Comparison of ENCODE assay signal across 20 mouse cellular contexts in genomic region chr4:150242745-150243144, GRCm38 (mm10). TPM values are rescaled to one million over a fixed set of nuclear protein-coding genes. Genes with fewer than 3 reads are reported as not detected.
DNase-seq lines count a peak whose midpoint lies in the region; ATAC-seq and TF ChIP-seq lines count a peak whose summit lies in the region.
"Had no signal": no experiment of that assay in that cellular context is flagged by ENCODE, and none has a peak within 500 bp of the region (broad histone marks: within the 10 kb centered on the region; RNA-seq: fewer than 3 reads in every experiment).

No protein-coding gene starts in this region.

- no peaks in the 10 kb centered on the region for H3K27me3 ChIP-seq in forebrain, embryonic 11.5 days (ENCODE audit: control insufficient read depth, insufficient read depth, low read length)
- no peaks in the 10 kb centered on the region for H3K27me3 ChIP-seq in forebrain, embryonic 13.5 days
- no peaks in the 10 kb centered on the region for H3K27me3 ChIP-seq in kidney, postnatal 0 days (ENCODE audit: insufficient read depth, low read length)
- H3K27me3 ChIP-seq: lung, embryonic 15.5 days; neural tube, embryonic 13.5 days; stomach, embryonic 15.5 days had no signal

- no peak overlapping the region for H3K9ac ChIP-seq in forebrain, embryonic 11.5 days (ENCODE audit: low read length)
- H3K9ac ChIP-seq in forebrain, embryonic 13.5 days: no peak overlapping the region
- H3K9ac ChIP-seq in kidney, postnatal 0 days (ENCODE audit: low read depth, low read length): peak overlapping the region; percentile 8; the same call in 1 of the 2 replicates
- H3K9ac ChIP-seq: hindbrain, embryonic 14.5 days; lung, embryonic 15.5 days; stomach, embryonic 15.5 days had no signal

- no peak overlapping the region for H3K4me2 ChIP-seq in forebrain, embryonic 11.5 days (ENCODE audit: low read depth, low read length, severe bottlenecking)
- H3K4me2 ChIP-seq in forebrain, embryonic 13.5 days: no peak overlapping the region
- no peak overlapping the region for H3K4me2 ChIP-seq in kidney, postnatal 0 days (ENCODE audit: low read length)
- H3K4me2 ChIP-seq: hindbrain, embryonic 14.5 days; lung, embryonic 15.5 days; neural tube, embryonic 13.5 days; stomach, embryonic 15.5 days had no signal

- peaks cover 7% of the 10 kb centered on the region for H3K4me1 ChIP-seq in forebrain, embryonic 11.5 days (replicated peaks; ENCODE audit: control insufficient read depth, insufficient read depth, low read length)
- H3K4me1 ChIP-seq in forebrain, embryonic 13.5 days: peaks cover 42% of the 10 kb centered on the region
- peaks cover 16% of the 10 kb centered on the region for H3K4me1 ChIP-seq in kidney, postnatal 0 days (replicated peaks; ENCODE audit: insufficient read depth, low read length)
- H3K4me1 ChIP-seq in bone marrow, adult 2 months (ENCODE audit: control insufficient read depth, insufficient read depth, low read length): peaks cover 7% of the 10 kb centered on the region; the same call in 1 of the 2 replicates

- ATAC-seq in forebrain, embryonic 11.5 days (replicated peaks; ENCODE audit: low FRiP score): no peak
- ATAC-seq in forebrain, embryonic 13.5 days: no peak
- no peak for ATAC-seq in kidney, postnatal 0 days (replicated peaks; ENCODE audit: low FRiP score, low read depth)
- ATAC-seq: activated CD4-positive, CD25-positive, alpha-beta regulatory T cell, adult 4 months had no signal

- 86% methylated on average over 5 of the region's 5 CpGs for WGBS in forebrain, embryonic 11.5 days
- WGBS in forebrain, embryonic 13.5 days: 87% methylated on average over 5 of the region's 5 CpGs
- 76% methylated on average over 5 of the region's 5 CpGs for WGBS in kidney, postnatal 0 days
- 18% methylated on average over 5 of the region's 5 CpGs for WGBS in bone marrow, adult 2 months

- H3K9me3 ChIP-seq in forebrain, embryonic 11.5 days (ENCODE audit: control insufficient read depth, low read length): no peaks in the 10 kb centered on the region
- no peaks in the 10 kb centered on the region for H3K9me3 ChIP-seq in forebrain, embryonic 13.5 days (replicated peaks)
- H3K9me3 ChIP-seq in kidney, postnatal 0 days (replicated peaks; ENCODE audit: low read length): no peaks in the 10 kb centered on the region
- H3K9me3 ChIP-seq: lung, embryonic 15.5 days; midbrain, embryonic 10.5 days; neural tube, embryonic 13.5 days; stomach, embryonic 15.5 days had no signal

- peaks cover 27% of the 10 kb centered on the region for H3K36me3 ChIP-seq in forebrain, embryonic 11.5 days (ENCODE audit: control insufficient read depth, insufficient read depth, low read length)
- peaks cover 73% of the 10 kb centered on the region for H3K36me3 ChIP-seq in forebrain, embryonic 13.5 days (ENCODE audit: poor library complexity, severe bottlenecking)
- peaks cover 59% of the 10 kb centered on the region for H3K36me3 ChIP-seq in kidney, postnatal 0 days (ENCODE audit: insufficient read depth, low read length)

- H3K27ac ChIP-seq in forebrain, embryonic 11.5 days (ENCODE audit: low read depth, low read length): no peak overlapping the region
- H3K27ac ChIP-seq in forebrain, embryonic 13.5 days: no peak overlapping the region
- no peak overlapping the region for H3K27ac ChIP-seq in kidney, postnatal 0 days
- H3K27ac ChIP-seq in bone marrow, adult 2 months (ENCODE audit: control insufficient read depth, insufficient read depth, low read depth, low read length, poor library complexity): peak overlapping the region; percentile 71; the same call in 1 of the 2 replicates
- H3K27ac ChIP-seq: hindbrain, embryonic 14.5 days; lung, embryonic 15.5 days; midbrain, embryonic 10.5 days; neural tube, embryonic 13.5 days; stomach, embryonic 15.5 days had no signal

- TF ChIP-seq POLR2A in bone marrow, adult 2 months (IDR thresholded peaks at IDR 0.05; ENCODE audit: borderline replicate concordance, control insufficient read depth, low read depth, low read length): no peak

- no peak overlapping the region for H3K4me3 ChIP-seq in forebrain, embryonic 11.5 days (ENCODE audit: low read depth, low read length)
- no peak overlapping the region for H3K4me3 ChIP-seq in forebrain, embryonic 13.5 days
- H3K4me3 ChIP-seq in kidney, postnatal 0 days (replicated peaks; ENCODE audit: low read depth, low read length): no peak overlapping the region
- no peak overlapping the region for H3K4me3 ChIP-seq in bone marrow, adult 2 months (replicated peaks; ENCODE audit: control insufficient read depth, low read depth, low read length)
- H3K4me3 ChIP-seq: lung, embryonic 15.5 days; midbrain, embryonic 10.5 days; neural tube, embryonic 13.5 days; stomach, embryonic 15.5 days had no signal

- TF ChIP-seq CTCF in kidney, postnatal 0 days (IDR thresholded peaks at IDR 0.05; ENCODE audit: low read depth): no peak
- TF ChIP-seq CTCF in bone marrow, adult 2 months (IDR thresholded peaks at IDR 0.05; ENCODE audit: control insufficient read depth, insufficient read depth, low read length): no peak

- peak; percentile 36 for DNase-seq in forebrain, embryonic 11.5 days (ENCODE audit: low spot score)
- DNase-seq in kidney, postnatal 0 days (ENCODE audit: low spot score): no peak
- DNase-seq in kidney, postnatal 36 days: no peak
- DNase-seq in naive thymus-derived CD4-positive, alpha-beta T cell, adult 2 months (ENCODE audit: low read depth): peak; percentile 54
- no peak for DNase-seq in urinary bladder, adult 18-20 months (ENCODE audit: low spot score in 2 of 2)
- DNase-seq in thymus, postnatal 25 days: no peak
- DNase-seq: cerebellum, adult 18-20 months; gastrocnemius, postnatal 14 days; kidney, adult 18-20 months; liver; retina, postnatal 1 day; thymus, postnatal 14 days had no signal

RNA-seq across cellular contexts. Expression of gene Eno1, which starts 6.2 kb away (rescaled TPM):
- polyA plus RNA-seq in forebrain, embryonic 11.5 days (2014; fragmentation: Nextera tagmentation; extraction: Ambion mirVana): 1,858 and 1,977 TPM in 2 replicates
- 1,143 and 1,198 TPM in 2 replicates for polyA plus RNA-seq in forebrain, embryonic 13.5 days (2015; fragmentation: Nextera tagmentation; extraction: Ambion mirVana)
- polyA plus RNA-seq in kidney, postnatal 0 days (2015; fragmentation: Nextera tagmentation; extraction: Ambion mirVana): 1,062 and 1,157 TPM in 2 replicates
- polyA plus RNA-seq in bone marrow, adult 2 months (2011; ENCODE audit: insufficient read depth, insufficient read length, low replicate concordance, missing spikeins): 26.0 and 96.4 TPM in 2 replicates

RNA-seq across cellular contexts. Expression of gene Rere, which starts 38.7 kb away (rescaled TPM):
- polyA plus RNA-seq in forebrain, embryonic 11.5 days (2014; fragmentation: Nextera tagmentation; extraction: Ambion mirVana): 51.6 and 56.2 TPM in 2 replicates
- 26.1 and 32.9 TPM in 2 replicates for polyA plus RNA-seq in forebrain, embryonic 13.5 days (2015; fragmentation: Nextera tagmentation; extraction: Ambion mirVana)
- polyA plus RNA-seq in kidney, postnatal 0 days (2015; fragmentation: Nextera tagmentation; extraction: Ambion mirVana): 29.1 and 29.8 TPM in 2 replicates
- polyA plus RNA-seq in bone marrow, adult 2 months (2011; ENCODE audit: insufficient read depth, insufficient read length, low replicate concordance, missing spikeins): 31.8 and 61.3 TPM in 2 replicates

RNA-seq across cellular contexts. Expression of gene Car6, which starts 41.6 kb away (rescaled TPM):
- not detected in 2 replicates for polyA plus RNA-seq in forebrain, embryonic 11.5 days (2014; fragmentation: Nextera tagmentation; extraction: Ambion mirVana)
- 0.16 TPM in 1 of 2 replicates, not detected in the other for polyA plus RNA-seq in forebrain, embryonic 13.5 days (2015; fragmentation: Nextera tagmentation; extraction: Ambion mirVana)
- polyA plus RNA-seq in kidney, postnatal 0 days (2015; fragmentation: Nextera tagmentation; extraction: Ambion mirVana): not detected in 2 replicates
- not detected in 2 replicates for polyA plus RNA-seq in bone marrow, adult 2 months (2011; ENCODE audit: insufficient read depth, insufficient read length, low replicate concordance, missing spikeins)
- polyA plus RNA-seq: activated CD4-positive, CD25-positive, alpha-beta regulatory T cell, adult 4 months; hindbrain, embryonic 14.5 days; lung, embryonic 15.5 days; midbrain, embryonic 10.5 days; neural tube, embryonic 13.5 days; stomach, embryonic 15.5 days had no signal

Comparison
In these comparisons a context has a peak if more than half of its experiments do, and no peak if none do; other contexts are left out.
1. DNase-seq: peak in forebrain, embryonic 11.5 days (single experiment) and naive thymus-derived CD4-positive, alpha-beta T cell, adult 2 months (single experiment); none in kidney, postnatal 0 days (single experiment), kidney, postnatal 36 days (0 of 2), urinary bladder, adult 18-20 months (0 of 2) and thymus, postnatal 25 days (single experiment).
2. RNA of gene Eno1, which starts 6.2 kb away (polyA plus RNA-seq): 1,858 to 1,977 TPM in forebrain, embryonic 11.5 days, 1,143 to 1,198 TPM in forebrain, embryonic 13.5 days and 1,062 to 1,157 TPM in kidney, postnatal 0 days; 26.0 to 96.4 TPM in bone marrow, adult 2 months; every median in the first group is over 10 times any median in the second.